Comparison of ENCODE assay signal across 9 mouse cellular contexts in the genomic region with DNA sequence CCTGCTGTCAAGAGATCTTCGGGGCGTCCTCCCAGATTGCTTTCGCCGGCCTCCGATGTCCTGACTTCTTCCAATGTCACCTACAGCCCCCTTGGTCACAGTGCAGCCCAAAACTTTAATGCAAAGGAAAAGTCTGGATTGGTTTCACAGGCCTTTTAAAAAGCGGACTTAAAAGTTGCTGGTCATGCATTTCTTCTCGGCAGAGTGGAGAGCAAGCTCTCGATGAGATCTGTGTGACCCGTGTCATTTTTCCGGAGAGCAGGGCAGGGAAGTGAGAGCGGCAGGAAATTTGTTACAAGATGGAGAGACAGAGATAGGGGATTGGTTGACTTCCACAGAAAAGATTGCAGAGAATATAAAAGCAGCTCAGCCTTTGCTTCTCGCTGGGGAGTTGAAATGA. TPM values are rescaled to one million over a fixed set of nuclear protein-coding genes. Genes with fewer than 3 reads are reported as not detected.
A peak's percentile ranks its signal among the peaks of the same experiment; 100 is the strongest.
DNase-seq lines count a peak whose midpoint lies in the region; ATAC-seq and TF ChIP-seq lines count a peak whose summit lies in the region.
"Had no signal": no experiment of that assay in that cellular context is flagged by ENCODE, and none has a peak within 500 bp of the region (broad histone marks: within the 10 kb centered on the region; RNA-seq: fewer than 3 reads in every experiment).

No protein-coding gene starts in this region.

- TF ChIP-seq EP300 in CH12.LX (IDR thresholded peaks at IDR 0.05; ENCODE audit: low read length) = no peak
- TF ChIP-seq EP300 in lung, postnatal 0 days (IDR thresholded peaks at IDR 0.05) = no peak

- H3K9ac ChIP-seq in CH12.LX (ENCODE audit: insufficient read depth, low read depth) = peak overlapping the region; percentile 83
- peak overlapping the region; percentile 96 for H3K9ac ChIP-seq in intestine, embryonic 15.5 days
- H3K9ac ChIP-seq in lung, postnatal 0 days (replicated peaks; ENCODE audit: low read depth) = peak overlapping the region; percentile 95

- dilution Hi-C loops in CH12.LX (cut with MboI; ENCODE audit: extremely low pct_ligation_motif_present, extremely low pct_unique_long_range_greater_than_20kb, low sequenced_read_pairs) = no loop called here

- H3K27me3 ChIP-seq in CH12.LX (replicated peaks) = no peaks in the 10 kb centered on the region
- H3K27me3 ChIP-seq in forebrain, embryonic 10.5 days (ENCODE audit: poor library complexity, severe bottlenecking) = no peaks in the 10 kb centered on the region
- no peaks in the 10 kb centered on the region for H3K27me3 ChIP-seq in intestine, embryonic 15.5 days (replicated peaks)
- H3K27me3 ChIP-seq in lung, postnatal 0 days (replicated peaks; ENCODE audit: insufficient read depth, low read length) = no peaks in the 10 kb centered on the region

- no peak for TF ChIP-seq CTCF in CH12.LX (conservative IDR thresholded peaks at IDR 0.05 in 1 of 2, IDR thresholded peaks at IDR 0.05 in 1 of 2; ENCODE audit: low read depth in 2 of 2, low read length in 2 of 2)
- no peak for TF ChIP-seq CTCF in lung, postnatal 0 days (IDR thresholded peaks at IDR 0.05)

- peaks cover 0 to 7% of the 10 kb centered on the region in 2 experiments for H3K36me3 ChIP-seq in CH12.LX (replicated peaks in 1 of 2; ENCODE audit: control insufficient read depth in 1 of 2, insufficient read depth in 1 of 2, low read length in 1 of 2)
- H3K36me3 ChIP-seq in forebrain, embryonic 10.5 days (replicated peaks) = peaks cover 21% of the 10 kb centered on the region
- no peaks in the 10 kb centered on the region for H3K36me3 ChIP-seq in intestine, embryonic 15.5 days
- H3K36me3 ChIP-seq in lung, postnatal 0 days (ENCODE audit: insufficient read depth, low read length) = no peaks in the 10 kb centered on the region

- peaks cover 3 to 26% of the 10 kb centered on the region in 2 experiments; a peak in 3 of 4 replicates for H3K4me1 ChIP-seq in CH12.LX (ENCODE audit: control insufficient read depth in 1 of 2, insufficient read depth in 2 of 2)
- peaks cover 39% of the 10 kb centered on the region for H3K4me1 ChIP-seq in forebrain, embryonic 10.5 days
- H3K4me1 ChIP-seq in intestine, embryonic 15.5 days (replicated peaks) = peaks cover 5% of the 10 kb centered on the region
- H3K4me1 ChIP-seq in lung, postnatal 0 days (ENCODE audit: insufficient read depth, low read depth, low read length) = peaks cover 3% of the 10 kb centered on the region; the same call in 1 of the 2 replicates

- WGBS in forebrain, embryonic 10.5 days = under 1% methylated on average over 12 of the region's 12 CpGs
- WGBS in intestine, embryonic 15.5 days = under 1% methylated on average over 12 of the region's 12 CpGs
- WGBS in lung, postnatal 0 days = under 1% methylated on average over 12 of the region's 12 CpGs

- in situ Hi-C loops in CH12.LX (cut with MboI; ENCODE audit: low pct_ligation_motif_present, low pct_unique_long_range_greater_than_20kb, low sequenced_read_pairs) = loop anchor here (5.0 to 10.0 kb wide), 2 partner anchors 98 to 196 kb away; partner anchors contain the start of gene Lamc3

- no peaks in the 10 kb centered on the region for H3K9me3 ChIP-seq in CH12.LX (replicated peaks; ENCODE audit: low read length)
- no peaks in the 10 kb centered on the region for H3K9me3 ChIP-seq in forebrain, embryonic 10.5 days
- no peaks in the 10 kb centered on the region for H3K9me3 ChIP-seq in intestine, embryonic 15.5 days
- no peaks in the 10 kb centered on the region for H3K9me3 ChIP-seq in lung, postnatal 0 days (ENCODE audit: low read length)

- peaks cover 2% of the 10 kb centered on the region; the same call in 1 of the 2 replicates for H3K79me2 ChIP-seq in CH12.LX (replicated peaks; ENCODE audit: control insufficient read depth, extremely low read depth, insufficient read depth, poor library complexity, severe bottlenecking)

- TF ChIP-seq POLR2A in CH12.LX (IDR thresholded peaks at IDR 0.05; ENCODE audit: low read depth, low read length) = no peak

- no peak overlapping the region for H3K27ac ChIP-seq in CH12.LX (ENCODE audit: insufficient read depth, low read depth)
- H3K27ac ChIP-seq in forebrain, embryonic 10.5 days = peak overlapping the region; percentile 97
- H3K27ac ChIP-seq in intestine, embryonic 15.5 days = peak overlapping the region; percentile 96
- H3K27ac ChIP-seq in lung, postnatal 0 days (ENCODE audit: low read length) = peak overlapping the region; percentile 94

- peak overlapping the region; percentile 70 to 87 (median 81) for H3K4me3 ChIP-seq in CH12.LX (replicated peaks in 1 of 3; ENCODE audit: low read depth in 2 of 3, low read length in 2 of 3, poor library complexity in 1 of 3)
- H3K4me3 ChIP-seq in forebrain, embryonic 10.5 days = peak overlapping the region; percentile 80
- H3K4me3 ChIP-seq in intestine, embryonic 15.5 days (replicated peaks) = peak overlapping the region; percentile 99
- peak overlapping the region; percentile 94 for H3K4me3 ChIP-seq in lung, postnatal 0 days (ENCODE audit: low read depth, low read length)

- no peak for ATAC-seq in intestine, embryonic 15.5 days
- no peak for ATAC-seq in lung, postnatal 0 days

- peak; percentile 75 for DNase-seq in 416B (ENCODE audit: low read depth)
- no peak for DNase-seq in CH12.LX (ENCODE audit: extremely low read depth)
- DNase-seq in forebrain, embryonic 10.5 days (ENCODE audit: extremely low spot score, low spot score) = no peak
- DNase-seq in lung, postnatal 0 days (ENCODE audit: low spot score) = peak; percentile 45
- no peak for DNase-seq in frontal cortex, adult 2 months (ENCODE audit: extremely low spot score in 1 of 2, low spot score in 1 of 2)
- no peak for DNase-seq in layer of hippocampus, adult 18-20 months (ENCODE audit: low spot score in 2 of 2)
- DNase-seq in left cerebral cortex, adult 9 months (ENCODE audit: low spot score in 2 of 2) = no peak

- no peak for TF ChIP-seq RAD21 in CH12.LX (IDR thresholded peaks at IDR 0.05; ENCODE audit: low read depth, low read length)

- H3K4me2 ChIP-seq in CH12.LX (ENCODE audit: insufficient read depth, low read depth, poor library complexity, severe bottlenecking) = peak overlapping the region; percentile 99
- peak overlapping the region; percentile 76 for H3K4me2 ChIP-seq in intestine, embryonic 15.5 days (replicated peaks)
- peak overlapping the region; percentile 92 for H3K4me2 ChIP-seq in lung, postnatal 0 days (replicated peaks; ENCODE audit: low read depth, low read length)

TF ChIP-seq in CH12.LX, 34 proteins besides CTCF, POLR2A, EP300 and RAD21:
- no peak for TF ChIP-seq E2F4 (IDR thresholded peaks at IDR 0.05; ENCODE audit: insufficient replicate concordance, low read depth, low read length)
- no peak for TF ChIP-seq MYC (IDR thresholded peaks at IDR 0.05; ENCODE audit: low read depth, low read length)
- no peak for TF ChIP-seq USF2 (conservative IDR thresholded peaks at IDR 0.05; ENCODE audit: low read depth, low read length)
- no peak for TF ChIP-seq MAX (IDR thresholded peaks at IDR 0.05; ENCODE audit: low read length)
- TF ChIP-seq HCFC1 (IDR thresholded peaks at IDR 0.05; ENCODE audit: low read depth, low read length) = no peak
- TF ChIP-seq TBP (conservative IDR thresholded peaks at IDR 0.05; ENCODE audit: low read depth, low read length) = no peak
- no peak for TF ChIP-seq ZC3H11A (IDR thresholded peaks at IDR 0.05; ENCODE audit: low read depth, low read length)
- no peak for TF ChIP-seq TCF12 (IDR thresholded peaks at IDR 0.05; ENCODE audit: low read depth, low read length)

RNA-seq across cellular contexts. Expression of gene Abl1, which starts 0.9 kb away (rescaled TPM):
- total RNA-seq in CH12.LX (2012; rRNA removed) = 14.6 and 15.2 TPM in 2 replicates
- 9.8 and 11.2 TPM in 2 replicates for total RNA-seq in CH12.LX (2014; rRNA removed)
- polyA plus RNA-seq in CH12.LX (2012; ENCODE audit: insufficient read length, low read depth) = 19.9 and 22.4 TPM in 2 replicates
- polyA plus RNA-seq in forebrain, embryonic 10.5 days (2016; fragmentation: Nextera tagmentation; extraction: Ambion mirVana) = 51.0 and 51.9 TPM in 2 replicates
- 31.2 and 31.3 TPM in 2 replicates for polyA plus RNA-seq in intestine, embryonic 15.5 days (2015; fragmentation: Nextera tagmentation; extraction: Ambion mirVana)
- polyA plus RNA-seq in lung, postnatal 0 days (2015; fragmentation: Nextera tagmentation; extraction: Ambion mirVana) = 15.6 and 16.3 TPM in 2 replicates
- 35.2 and 39.5 TPM in 2 replicates for polyA plus RNA-seq in frontal cortex, adult 2 months (2012; rRNA removed)
- total RNA-seq in layer of hippocampus, adult 18-20 months (2021) = 10 to 100 TPM; 42.5 to 46.0 TPM

RNA-seq across cellular contexts. Expression of gene Exosc2, which starts 18.5 kb away (rescaled TPM):
- 104 and 139 TPM in 2 replicates for total RNA-seq in CH12.LX (2012; rRNA removed)
- total RNA-seq in CH12.LX (2014; rRNA removed) = 167 and 183 TPM in 2 replicates
- polyA plus RNA-seq in CH12.LX (2012; ENCODE audit: insufficient read length, low read depth) = 110 and 134 TPM in 2 replicates
- 104 and 110 TPM in 2 replicates for polyA plus RNA-seq in forebrain, embryonic 10.5 days (2016; fragmentation: Nextera tagmentation; extraction: Ambion mirVana)
- polyA plus RNA-seq in intestine, embryonic 15.5 days (2015; fragmentation: Nextera tagmentation; extraction: Ambion mirVana) = 63.1 and 69.3 TPM in 2 replicates
- polyA plus RNA-seq in lung, postnatal 0 days (2015; fragmentation: Nextera tagmentation; extraction: Ambion mirVana) = 17.7 and 18.7 TPM in 2 replicates
- polyA plus RNA-seq in frontal cortex, adult 2 months (2012; rRNA removed) = 27.4 and 31.0 TPM in 2 replicates
- 10 to 100 TPM; 21.8 to 22.3 TPM for total RNA-seq in layer of hippocampus, adult 18-20 months (2021)

RNA-seq across cellular contexts. Expression of gene Prdm12, which starts 49.2 kb away (rescaled TPM):
- total RNA-seq in CH12.LX (2012; rRNA removed) = not detected in 2 replicates
- not detected in 2 replicates for total RNA-seq in CH12.LX (2014; rRNA removed)
- not detected in 2 replicates for polyA plus RNA-seq in CH12.LX (2012; ENCODE audit: insufficient read length, low read depth)
- polyA plus RNA-seq in forebrain, embryonic 10.5 days (2016; fragmentation: Nextera tagmentation; extraction: Ambion mirVana) = 0.51 and 0.77 TPM in 2 replicates
- 0.05 and 0.06 TPM in 2 replicates for polyA plus RNA-seq in intestine, embryonic 15.5 days (2015; fragmentation: Nextera tagmentation; extraction: Ambion mirVana)
- polyA plus RNA-seq in lung, postnatal 0 days (2015; fragmentation: Nextera tagmentation; extraction: Ambion mirVana) = not detected in 2 replicates
- polyA plus RNA-seq in frontal cortex, adult 2 months (2012; rRNA removed) = 0.21 and 0.46 TPM in 2 replicates
- under 1 TPM; 0.30 to 0.37 TPM for total RNA-seq in layer of hippocampus, adult 18-20 months (2021)
- total RNA-seq: hematopoietic stem cell, adult 5-6 weeks had no signal

Comparison
In these comparisons a context has a peak if more than half of its experiments do, and no peak if none do; other contexts are left out.
1. DNase-seq: peak in 416B (single experiment) and lung, postnatal 0 days (single experiment); none in CH12.LX (single experiment), forebrain, embryonic 10.5 days (single experiment), frontal cortex, adult 2 months (0 of 2), layer of hippocampus, adult 18-20 months (0 of 2) and left cerebral cortex, adult 9 months (0 of 2).
2. Peak in every context shown above with its lines, with median percentiles within 50 percentile points of each other: H3K4me2 ChIP-seq, H3K4me3 ChIP-seq and H3K9ac ChIP-seq.